Mouse (Mus musculus) kidney, postnatal 25 days (tissue): ENCODE data around the gene Clstn1.

Experiments used
- DNase-seq, 2 experiments: peaks; one replicate each; pipeline ENCODE4 v3.0.0; 2021; ENCODE audit warnings: mixed read lengths in 2 of 2

Gene Clstn1

DNA sequence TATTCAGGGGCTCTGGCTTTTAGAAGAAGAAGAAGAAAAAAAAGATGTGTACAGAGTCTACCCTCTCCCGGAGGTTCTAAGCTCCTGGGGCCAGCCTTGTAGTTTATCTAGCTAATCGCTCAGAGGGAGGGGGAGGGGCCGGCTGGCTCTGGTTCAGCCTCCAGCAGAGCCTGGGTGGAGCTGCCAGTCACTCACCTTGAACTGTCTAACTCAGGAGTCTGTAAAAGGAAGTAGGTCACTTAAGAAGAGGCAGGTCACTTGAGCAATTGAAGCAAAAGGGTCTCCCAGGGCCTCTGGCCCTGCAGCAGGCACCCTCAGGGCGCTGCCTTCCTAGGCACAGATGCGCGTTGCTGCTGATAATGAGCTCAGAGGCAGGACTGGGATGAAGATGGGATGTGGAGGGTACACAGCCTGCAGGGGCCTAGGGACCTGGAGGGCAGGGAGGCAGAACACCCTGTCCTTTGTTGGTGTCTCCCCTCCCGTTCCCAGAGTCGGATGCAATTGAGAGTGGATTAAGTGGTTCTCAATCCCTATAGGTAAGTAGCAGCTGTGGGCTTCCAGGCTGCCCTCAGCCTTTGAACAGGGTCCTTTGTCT, 18.7 kb upstream of the Clstn1 start:
- peak; percentile 83 for DNase-seq

DNA sequence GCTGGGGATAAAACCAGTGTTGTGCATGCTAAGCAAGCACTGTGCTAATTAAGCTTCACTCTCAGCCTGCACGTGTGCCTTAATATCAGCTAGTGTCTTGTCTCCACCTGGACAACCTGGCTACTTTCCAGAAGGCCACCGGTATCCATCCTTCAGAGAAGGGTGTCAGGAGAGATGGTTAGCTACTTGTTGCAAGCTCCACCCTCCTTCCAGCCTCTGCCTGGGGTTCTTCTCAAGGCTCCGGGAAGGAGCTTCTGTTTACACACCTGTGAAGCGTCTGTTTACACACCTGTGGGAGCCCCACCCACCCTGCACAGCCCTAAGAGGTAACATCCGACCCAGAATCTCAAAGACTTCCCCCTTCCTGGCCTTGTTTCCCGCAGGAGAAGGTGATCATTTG, 17.6 kb upstream of the Clstn1 start:
- DNase-seq = peak in 1 of 2 experiments; percentile 47

DNA sequence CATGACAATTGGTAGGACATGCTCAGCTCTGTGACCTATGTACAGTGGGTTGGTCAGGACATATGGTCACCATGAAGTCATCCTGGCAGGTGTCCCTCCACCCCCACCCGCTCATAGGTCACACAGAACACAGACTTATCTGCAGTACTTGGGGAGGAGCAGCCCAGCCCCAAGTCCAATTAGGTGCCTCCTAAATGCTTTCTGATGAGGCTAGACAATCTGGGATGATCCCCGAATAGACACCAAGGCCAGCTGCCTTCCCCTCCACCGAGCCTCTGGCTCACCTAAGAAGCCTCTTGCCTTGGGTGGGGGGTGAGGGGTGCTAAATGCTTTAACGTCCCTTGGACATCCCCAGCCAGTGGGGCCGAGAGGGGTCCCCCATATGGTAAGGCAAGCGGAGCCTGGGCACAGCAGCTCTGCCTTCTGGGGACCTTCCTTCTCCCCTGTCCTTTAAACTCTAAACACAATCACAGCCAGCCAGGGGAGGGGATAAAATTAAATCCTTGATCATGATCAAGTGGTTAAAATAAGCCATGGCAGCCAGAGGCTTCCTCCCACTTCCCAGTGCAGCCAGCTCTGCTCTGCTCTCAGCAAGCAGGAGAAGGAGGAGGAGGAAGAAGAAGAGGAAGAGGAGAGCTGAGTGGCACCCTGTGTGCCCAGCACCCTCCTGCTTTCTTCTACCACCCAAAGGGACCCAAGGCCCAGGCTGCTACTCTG, 16.3 kb upstream of the Clstn1 start:
- no peak for DNase-seq

DNA sequence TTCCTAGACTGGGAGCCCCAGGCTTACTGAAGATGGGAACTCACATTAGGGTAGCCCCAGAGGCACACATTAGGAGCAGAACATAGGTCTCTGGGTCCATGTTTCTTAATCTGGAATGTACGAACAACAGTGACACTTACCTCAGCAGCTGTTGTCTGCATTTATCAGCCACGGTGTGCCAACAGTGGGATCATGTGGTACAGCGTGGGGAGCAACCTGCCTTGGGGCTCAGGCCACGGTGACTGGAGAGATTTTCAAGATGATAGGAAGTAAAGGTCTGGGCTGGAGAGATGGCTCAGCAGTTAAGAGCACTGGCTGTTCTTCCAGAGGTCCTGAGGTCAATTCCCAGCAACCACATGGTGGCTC, 15.8 kb upstream of the Clstn1 start:
- DNase-seq = no peak

DNA sequence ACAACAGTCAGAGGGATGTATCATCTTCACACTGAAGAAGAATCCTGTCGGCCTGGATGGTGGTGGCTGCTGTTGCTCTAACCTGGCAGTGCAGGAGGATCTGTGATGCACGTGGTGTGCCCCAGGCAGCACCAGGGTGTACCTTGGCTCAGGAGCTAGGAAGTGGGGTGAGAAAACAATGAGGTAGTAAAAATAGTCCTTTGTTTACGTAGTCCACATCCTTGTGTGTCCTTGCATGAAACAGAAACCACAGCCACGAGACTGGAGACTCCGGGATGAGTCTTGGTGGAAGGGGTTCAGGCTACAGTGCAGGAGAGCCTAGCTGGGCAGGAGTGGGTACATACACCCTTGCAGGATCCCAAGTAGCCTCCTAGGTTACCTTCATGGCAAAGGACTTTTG, 15.1 kb upstream of the Clstn1 start:
- DNase-seq = peak in 1 of 2 experiments; percentile 49

DNA sequence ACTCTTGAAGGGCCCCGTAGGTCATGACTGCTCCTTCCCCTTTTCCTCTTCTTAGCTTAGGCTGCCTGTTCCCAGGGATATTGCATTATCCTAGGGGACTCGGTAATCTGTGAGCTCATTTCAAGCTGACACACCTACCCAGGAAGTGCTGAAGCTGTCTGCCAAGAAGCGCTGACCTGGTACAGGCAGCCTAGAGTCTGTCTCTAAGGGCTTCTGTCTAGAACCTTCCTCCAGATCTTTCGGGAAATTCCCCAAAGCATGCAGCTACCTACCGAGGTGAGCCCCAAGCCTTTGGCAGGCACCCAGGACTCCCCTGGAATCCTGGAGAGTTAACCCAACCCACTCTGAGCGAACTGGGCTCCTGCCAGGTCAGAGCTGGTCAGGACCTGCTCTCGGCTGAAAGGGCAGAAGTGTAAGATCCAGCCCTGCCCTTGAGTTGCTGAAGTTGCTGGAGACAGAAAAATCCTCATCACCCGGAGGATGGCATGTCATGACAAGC, 14.6 kb upstream of the Clstn1 start:
- DNase-seq = peak; percentile 95

DNA sequence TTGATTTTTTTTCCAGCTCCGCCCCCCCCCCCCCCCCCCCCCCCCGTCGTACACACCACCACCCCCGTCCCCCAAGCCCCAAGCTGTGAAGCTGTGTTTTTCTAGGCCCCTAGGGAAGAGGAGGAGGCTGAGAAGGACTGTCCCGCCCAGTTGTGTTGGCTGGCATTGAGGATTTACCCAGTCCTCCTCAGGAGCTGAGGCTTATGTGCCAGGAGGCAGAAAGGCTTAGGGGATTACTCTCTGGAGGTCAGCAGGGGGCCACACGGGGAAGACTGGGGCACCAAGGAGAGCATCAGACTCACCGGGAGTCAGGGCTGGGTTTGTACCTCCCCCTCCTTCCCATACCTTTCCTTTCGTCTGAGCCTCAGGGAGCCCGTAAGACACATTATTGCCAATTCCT, 13.8 kb upstream of the Clstn1 start:
- DNase-seq = no peak

DNA sequence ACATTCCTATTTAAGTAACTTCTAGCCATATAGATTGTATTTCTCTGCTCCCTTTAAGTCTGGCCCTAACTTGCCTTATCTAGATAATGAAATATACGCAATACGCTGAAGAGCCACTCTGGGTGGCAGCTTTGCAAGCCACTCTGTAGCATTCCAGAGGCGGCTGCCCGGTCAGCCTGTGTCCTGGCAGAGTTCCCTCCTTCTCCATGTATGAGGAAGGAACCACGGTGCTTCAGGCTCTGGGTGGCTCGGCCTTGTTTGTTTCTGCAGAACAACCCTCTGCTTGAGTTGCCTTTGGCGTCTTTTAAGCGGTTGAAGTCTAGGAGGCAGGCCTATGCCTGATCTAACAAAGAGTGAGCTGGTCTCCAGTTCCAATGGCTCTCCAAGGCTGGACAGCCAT, 13.4 kb upstream of the Clstn1 start:
- peak; percentile 46 to 70 for DNase-seq

DNA sequence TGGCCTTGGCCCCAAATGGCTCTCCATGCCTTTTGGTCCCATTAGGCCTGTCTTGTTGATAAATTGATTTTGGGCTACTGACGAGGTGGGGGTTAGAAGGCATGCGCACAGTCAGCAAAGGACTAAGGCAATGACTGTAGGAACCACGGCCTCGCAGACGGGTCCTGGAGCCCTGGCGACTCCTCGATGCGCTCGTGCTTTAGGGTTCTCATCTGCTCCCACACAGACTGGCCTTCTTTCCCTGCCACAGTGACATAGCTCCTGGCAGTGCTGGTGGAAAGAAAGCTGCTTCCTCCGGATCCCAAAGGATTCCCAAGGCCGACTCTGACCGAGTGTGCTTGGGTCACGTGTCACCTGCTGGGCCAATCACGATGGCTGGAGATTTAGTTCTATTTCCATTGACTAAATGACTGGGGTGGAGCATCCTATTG, 11.9 kb upstream of the Clstn1 start:
- DNase-seq = peak; percentile 35 to 55

DNA sequence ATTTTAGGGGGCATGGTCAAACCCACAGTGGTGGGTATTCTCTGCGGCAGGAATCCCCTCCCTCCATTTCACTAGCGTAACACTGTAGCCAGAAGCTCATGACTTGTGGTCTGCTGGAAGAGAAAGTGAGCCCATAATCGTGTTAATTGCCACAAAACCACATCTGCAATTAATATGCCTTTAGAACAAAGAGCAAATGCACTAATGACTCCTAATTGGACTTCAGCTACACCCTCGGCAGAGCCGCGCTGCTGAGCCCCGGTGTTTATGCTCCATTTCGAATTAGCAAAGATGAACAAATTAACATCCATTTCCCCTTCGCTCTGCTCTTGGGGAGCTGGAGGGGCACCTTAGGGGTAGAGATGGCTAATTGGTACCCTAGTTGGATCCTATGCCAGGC, 10.2 kb upstream of the Clstn1 start:
- no peak for DNase-seq

DNA sequence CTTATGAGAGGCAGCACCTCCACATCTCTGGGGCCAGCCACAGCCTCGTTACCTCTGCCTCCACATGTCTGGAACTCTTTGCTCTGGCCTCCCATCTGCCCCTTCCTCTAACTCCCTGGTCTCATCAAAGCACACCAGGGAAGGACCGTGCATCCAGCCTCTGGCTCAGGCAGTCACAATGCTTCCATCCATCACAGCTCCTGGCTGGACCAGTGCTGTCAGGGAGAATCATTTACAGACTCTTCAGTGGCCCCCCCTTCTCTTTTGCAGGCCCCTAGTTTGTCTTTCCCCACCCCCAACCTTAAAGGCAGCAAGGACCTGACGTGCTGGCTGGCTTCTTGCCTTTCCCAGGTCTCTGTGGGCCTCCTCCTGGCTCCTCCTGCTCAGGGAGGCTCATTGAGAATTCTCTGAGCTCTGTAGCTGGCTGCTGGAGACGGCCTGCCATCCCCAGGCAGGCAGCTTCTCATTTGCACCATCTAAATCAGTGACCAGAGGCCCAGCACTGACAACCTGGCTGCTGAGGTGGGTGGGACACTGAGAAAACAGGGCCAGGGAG, 9.2 kb upstream of the Clstn1 start:
- DNase-seq = no peak

DNA sequence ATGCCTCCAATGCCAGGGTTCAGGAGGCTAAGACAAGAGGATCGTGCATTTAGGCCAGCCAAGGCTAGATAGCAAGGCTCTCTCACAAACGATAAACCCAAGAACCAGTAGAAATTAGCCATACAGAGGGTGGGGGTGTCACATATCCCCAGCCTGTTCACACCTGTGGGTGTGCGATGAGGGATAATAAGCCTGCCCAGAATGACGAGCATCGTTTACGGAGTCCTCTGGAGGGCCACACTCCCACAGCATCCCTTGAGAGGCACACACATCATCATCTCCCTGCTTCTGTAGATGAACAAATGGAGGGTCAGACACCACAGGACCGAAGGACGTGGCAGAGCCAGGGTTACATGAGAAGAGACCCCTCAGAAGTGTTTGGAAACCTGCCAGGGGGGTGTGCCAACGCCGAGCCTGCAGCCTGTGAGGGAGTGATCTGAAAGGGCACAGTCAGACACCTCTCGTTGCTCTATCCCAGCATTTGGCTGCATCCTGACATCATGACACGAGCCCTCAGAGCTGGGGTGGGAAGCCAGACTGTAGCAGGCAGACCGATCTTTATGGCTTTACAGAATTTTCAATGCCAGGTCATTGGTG, 8.1 kb upstream of the Clstn1 start:
- DNase-seq = no peak

DNA sequence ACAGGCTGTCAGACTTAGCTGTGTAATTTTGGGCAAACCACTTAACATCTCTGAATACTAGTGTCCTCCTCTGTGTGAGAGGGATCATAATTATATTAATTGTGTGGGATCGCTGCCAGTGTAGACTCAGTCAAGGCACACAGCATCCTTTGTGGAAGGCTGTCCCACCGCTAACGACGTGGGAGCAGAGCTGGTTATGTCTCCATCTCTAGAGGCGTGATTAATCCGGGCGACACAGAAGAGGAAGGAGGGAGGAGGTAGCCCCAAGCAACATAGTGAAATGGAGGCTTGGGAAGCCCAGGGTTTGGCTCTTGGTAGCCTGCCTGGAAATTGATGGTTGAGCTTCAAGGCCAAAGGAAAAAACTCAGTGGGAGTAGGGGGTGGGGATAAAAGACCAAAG, 7.4 kb upstream of the Clstn1 start:
- DNase-seq = no peak

DNA sequence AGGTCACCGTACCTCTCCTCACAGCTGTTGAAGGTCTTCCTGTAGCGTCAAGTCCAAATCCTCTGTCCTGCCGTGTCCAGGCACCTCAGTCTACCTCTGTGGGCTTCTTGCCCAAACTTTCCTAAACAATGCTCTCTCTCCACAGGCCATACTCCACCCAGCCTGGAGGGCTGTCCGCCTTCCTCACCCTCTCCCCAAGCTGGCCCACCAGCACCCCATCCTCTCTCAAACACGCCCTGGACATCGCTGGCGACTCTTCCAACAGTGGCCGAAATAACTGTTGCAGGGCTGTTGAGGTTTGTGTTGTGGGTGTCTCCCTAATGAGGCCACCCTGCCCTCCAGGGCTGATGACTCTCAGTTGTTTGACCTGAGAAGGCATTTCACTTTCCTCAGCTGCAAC, 1.0 kb upstream of the Clstn1 start:
- DNase-seq = no peak

DNA sequence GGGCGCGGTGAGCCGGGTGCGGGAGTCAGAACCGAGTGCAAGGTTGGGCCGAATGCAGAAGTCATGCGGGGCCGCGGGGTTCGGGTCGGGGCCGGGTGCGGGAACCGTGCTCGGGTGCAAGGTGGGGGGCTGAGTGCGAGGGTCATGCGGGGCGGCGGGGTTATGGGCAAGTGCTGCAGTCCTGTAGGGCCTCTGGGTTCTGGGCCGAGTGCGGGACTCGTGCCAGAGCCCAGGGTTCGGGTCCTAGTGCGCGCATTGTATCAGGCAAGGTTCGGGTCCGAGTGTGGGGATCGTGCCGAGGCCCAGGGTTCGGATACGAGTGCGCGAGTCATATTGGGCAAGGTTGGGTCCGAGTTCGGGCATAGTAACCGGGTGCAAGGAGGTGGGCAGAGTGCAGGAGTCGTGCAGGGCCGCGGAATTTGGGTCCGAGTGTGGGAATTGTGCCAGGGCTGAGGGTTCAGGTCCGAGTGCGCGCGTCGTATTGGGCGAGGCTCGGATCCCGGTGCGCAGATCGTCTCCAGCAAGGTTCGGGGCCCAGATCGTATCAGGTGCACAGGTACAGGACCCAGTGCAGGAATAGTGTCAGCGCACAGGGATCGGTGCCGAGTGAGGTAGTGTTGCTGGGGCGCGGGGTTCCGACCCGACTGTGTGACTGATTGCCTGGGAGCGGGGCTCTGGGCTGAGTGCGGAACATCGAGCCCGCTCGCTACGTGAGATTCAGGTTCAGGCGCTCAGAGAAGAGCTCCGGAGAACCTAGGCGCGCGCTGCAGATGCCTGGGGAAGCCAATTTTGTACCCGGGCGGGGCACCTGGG, 721 bp downstream of the Clstn1 start:
- peak; percentile 27 to 55 for DNase-seq

DNA sequence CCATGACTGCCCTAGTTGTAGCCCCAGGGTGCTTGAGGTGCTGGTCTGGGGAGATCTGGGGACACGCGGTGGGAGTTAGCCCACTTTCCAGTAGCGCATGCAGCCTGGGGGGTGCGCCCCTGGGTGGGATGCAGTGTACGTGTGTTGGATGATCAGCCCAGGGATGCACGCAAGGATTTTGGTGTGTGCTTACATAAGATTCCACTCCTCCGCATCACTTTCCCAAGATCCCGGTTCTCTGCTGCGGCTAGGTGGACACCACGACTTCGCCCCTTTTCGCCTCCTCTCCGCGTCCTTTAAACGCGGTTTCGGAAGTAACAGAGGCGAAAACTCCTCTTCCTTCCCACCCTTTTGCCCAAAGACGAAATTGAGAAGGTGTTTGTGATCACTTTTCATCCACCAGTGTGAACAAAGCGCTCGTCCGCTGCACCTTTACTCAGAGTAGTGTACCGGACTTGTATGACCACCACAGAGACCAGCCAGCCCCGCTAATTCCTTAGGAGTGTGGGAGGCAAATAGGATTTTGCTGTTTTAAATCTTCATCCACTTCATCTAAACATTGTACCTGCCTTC, 1.4 kb downstream of the Clstn1 start:
- DNase-seq = no peak

DNA sequence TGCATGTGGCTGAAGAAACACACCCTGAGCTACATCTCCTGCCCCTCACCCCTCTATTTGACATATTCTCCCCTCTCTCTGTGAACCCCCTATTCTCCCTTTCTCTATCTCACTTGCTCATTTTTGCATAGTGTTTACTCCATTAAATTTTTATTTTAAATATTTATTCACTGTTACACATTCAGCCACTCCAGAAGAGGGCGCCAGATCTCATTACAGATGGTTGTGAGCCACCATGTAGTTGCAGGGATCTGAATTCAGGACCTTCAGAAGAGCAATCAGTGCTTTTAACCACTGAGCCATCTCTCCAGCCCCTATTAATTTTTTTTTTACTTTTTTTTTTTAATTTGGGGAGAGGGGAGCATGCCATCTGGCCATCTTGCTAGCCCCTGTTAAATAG, 3.9 kb downstream of the Clstn1 start:
- no peak for DNase-seq

DNA sequence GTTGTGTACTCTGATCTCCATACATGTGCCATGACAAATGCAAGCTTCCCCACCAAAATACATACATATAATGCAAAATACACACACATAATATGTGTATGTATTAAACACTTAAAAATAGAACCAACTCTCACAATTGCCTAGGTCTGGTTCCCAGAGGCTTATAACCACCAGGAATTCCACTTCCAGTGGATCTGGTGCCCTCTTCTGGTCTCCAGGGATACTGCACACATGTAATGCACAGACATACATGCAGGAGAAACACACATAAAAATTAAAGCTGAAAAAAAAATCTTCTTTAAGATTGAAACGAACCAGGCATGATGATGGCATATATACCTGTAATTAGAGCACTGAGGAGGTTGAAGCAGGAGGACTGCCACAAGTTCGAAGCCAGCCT, 5.2 kb downstream of the Clstn1 start:
- peak in 1 of 2 experiments; percentile 34 for DNase-seq

DNA sequence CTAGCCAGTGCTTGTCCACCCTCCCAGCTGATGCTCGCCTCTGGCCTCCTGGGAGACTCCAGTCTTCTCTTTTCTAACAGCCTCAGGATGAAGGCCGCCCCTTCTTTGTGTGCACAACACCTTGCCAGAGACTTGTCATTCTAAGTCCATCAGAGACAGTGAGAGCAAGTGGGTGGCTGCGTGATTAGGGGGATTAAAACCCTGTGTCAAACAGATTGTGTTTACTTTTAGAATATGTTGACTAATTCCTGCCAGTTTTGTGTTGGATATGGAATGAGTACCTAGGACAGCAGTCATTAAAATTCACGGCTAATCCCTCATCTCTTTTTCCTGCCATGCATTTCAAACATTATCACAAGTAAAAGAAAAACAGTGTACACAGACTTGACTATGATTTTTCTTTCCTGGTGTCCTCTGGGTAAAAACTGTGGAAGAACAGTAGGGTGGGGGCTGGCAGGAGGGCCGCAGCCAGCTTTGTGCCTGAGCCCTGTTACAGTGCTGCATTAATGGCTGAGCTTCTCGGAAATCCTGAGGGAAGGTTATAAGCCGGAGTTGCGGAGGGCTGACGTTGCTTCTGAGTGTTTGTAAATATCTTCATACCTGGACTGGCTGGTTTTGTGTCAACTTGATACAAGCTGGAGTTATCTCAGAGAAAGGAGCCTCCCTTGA, 8.8 kb downstream of the Clstn1 start:
- DNase-seq = no peak

DNA sequence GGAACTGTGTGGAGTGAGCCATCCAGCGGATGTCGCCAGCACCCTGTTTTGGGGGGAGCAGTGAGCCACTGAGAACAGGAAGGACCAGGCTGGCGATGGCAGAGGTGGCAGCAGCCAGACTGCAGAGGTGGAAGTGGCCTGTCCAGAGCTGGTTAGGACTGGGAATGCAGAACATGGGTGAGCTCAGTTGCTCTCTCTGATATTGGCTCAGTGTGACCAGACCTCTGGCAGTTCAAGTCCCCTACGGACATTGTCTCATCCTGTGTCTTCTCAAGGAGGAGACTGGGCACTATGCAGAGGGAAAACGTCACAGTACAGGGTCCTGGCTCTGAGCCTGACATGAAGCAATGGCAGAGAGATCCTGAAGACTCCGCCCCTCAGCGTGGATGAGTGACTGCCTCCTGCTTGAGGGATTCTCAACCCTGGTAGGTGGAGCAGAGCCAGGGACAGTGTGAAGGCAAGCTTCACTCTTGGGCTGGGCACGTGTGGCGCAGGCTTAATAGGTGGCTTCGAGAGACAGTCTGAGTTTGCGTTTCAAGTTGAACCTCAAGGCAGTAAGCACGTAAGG, 11.5 kb downstream of the Clstn1 start:
- peak; percentile 28 to 48 for DNase-seq

DNA sequence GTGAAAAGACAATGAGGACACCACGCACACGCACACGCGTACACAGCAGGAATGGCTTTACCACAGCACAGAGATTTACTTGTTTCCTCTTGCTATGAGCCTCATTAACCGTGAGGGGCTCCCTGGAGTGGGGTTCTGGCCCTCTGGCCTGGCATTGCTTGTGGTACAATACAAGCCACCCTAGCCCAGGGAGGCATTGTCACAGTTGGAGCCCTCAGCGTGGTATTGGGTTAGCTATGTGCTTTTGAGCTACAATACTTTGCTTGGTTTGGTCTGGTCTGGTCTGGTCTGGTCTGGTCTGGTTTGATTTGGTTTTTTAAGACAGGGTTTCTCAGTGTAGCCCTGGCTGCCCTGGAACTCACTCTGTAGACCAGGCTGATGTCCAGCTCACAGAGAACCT, 13.3 kb downstream of the Clstn1 start:
- no peak for DNase-seq

DNA sequence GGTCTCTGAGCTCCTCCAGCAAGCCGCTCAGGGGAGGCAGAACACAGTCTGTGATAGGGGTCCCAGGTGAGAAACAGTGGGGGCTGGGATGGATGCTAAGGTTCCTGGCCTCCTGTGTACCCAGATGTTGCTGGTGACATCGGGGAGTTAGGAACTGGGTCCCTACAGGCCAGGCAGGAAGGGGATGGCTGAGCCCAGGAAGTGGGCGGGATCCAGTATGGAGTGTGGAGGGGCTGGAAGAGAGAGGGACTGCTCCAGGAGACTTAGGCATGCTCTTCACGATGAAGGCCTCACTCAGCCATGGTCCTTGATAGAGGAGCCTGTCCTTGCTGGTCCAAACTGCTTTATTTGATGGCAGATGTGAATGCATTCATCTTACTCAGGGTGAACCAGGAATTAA, 13.9 kb downstream of the Clstn1 start:
- no peak for DNase-seq
